Mouse (Mus musculus): Measurements from ENCODE around the gene Sbp.

The Sbp gene

DNA sequence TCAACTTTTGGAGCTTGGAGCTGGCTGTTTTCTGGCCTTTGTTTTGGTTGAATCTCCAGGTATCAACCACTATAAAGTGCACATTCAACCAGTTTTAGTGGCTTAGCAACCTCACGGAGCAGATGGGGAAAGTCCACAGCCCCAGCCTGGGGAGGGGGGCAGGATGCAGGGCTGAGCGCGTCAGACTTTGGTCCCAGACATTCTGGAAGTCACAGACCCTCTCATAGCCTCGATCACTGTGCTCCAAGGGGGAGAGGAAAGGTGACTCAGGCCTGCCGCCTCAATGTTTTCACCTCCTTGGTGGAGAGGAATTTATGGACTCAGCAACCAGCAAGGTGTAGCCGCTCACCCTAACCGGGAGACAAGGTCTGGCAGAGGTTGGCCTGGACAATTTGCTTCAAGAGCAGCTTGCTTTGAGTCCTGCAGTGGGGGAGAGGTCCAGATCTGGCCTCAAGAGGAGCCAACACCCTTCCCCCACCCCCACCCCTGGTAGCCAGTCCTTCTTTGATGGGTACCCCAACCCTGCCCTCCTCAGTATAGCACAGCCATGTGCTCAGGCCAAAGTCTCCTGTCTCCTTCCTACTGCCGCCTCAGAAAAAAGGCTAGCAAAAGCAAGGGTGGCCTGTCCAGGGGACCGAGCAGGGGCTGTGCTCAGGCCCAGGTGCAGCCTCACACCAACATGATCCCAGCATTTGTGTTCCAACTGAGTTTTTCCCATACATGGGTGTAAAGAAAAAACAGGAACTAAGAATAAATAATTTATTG lies 51.5 kb downstream of the Sbp start:
- DNase-seq = peak; percentile 75 to 78

DNA sequence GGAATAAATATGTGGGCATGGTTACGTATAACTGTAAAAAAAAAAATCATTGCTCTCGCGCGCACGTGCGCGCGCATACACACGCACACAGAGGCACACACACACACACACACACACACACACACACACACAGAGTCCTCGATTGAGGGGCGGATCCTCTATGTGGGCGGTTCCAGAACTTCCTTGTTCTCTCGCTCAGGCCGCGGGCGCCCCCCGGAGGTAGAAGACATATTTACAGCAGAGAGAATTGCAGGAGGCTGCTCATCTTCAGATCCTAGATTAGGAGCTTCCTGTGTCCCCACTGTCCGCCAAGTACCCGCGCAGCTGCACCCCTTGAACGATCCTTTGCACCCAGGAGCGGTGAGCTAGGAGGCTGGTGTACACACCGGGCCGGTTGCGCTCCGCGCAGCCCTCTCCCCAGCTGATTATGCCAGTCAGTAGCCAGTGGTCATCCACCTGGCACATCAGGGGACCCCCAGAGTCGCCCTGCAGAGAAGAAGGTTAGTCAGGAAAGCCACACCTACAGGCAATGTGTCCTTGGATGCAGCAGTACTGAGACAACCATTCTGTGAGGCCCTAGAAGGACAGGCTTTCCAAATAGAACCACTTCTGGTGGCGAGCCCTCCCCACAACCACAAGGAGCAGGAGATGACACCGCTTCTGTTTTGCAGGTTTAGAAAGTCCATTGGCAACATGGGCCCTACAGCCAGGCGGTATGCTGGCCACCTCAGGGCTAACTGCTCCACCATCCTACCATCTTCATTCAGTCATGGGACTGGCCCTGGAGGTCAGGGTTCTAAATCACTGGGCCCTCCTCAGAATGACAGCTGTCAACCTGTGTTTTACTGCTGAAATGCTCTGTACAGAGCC lies 52.3 kb downstream of the Sbp start:
- peak; percentile 92 to 98 for DNase-seq

DNA sequence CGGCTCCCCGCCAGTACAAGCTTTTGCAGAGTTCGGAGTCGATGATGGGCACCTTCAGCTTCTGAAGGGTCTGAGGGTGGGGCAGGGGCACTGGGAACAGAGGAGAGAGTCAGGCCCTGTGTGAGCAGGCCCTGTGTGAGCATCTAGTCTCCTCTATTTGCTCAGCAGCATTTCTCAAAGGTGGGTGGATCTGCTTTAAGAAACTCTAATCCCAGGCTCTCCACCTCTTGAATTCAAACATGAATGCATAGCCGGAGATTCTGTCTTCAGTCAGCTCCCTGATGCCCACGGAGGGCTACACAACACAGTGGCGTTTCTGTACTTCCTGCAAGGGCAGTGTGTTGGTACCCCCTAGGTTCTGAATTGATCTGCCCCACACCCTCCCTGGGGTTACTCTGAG lies 53.2 kb downstream of the Sbp start:
- DNase-seq = no peak
